Mouse (Mus musculus) pancreas, adult 10 weeks (tissue): ENCODE results near the gene Mettl23. TPM values are rescaled to one million over a fixed set of nuclear protein-coding genes. Genes with fewer than 3 reads are reported as not detected.

Source experiments
- polyA plus RNA-seq: library from polyadenylated mRNA; stranded (reverse); fragments of 350-450 nt; fragmentation: Illumina TruSeq; extraction: RNeasy Lipid Tissue Mini Kit (QIAGEN cat#74804); gene quantifications from one replicate; pipeline ENCODE4 v1.2.3, GENCODE M21; 2015; ENCODE audit warnings: low read depth, low replicate concordance; ENCODE audit not compliant: insufficient read depth

Mettl23 gene
- 13.9 TPM for polyA plus RNA-seq

GRCm38 (mm10) chr11:116843261-116844233 lies at the start of gene Mettl23, which contains the start of gene Jmjd6:
Mettl23 (plus strand) TSS chr11:116843278.
Jmjd6 (minus strand) TSS chr11:116843449.

GRCm38 (mm10) chr11:116827534-116828165 lies 15.4 kb upstream of the Mettl23 start, which contains the start of gene Mxra7:
Mxra7 (minus strand) TSS chr11:116828046.

GRCm38 (mm10) chr11:116852291-116852890 lies 9.3 kb downstream of the Mettl23 start, which contains the start of gene Mfsd11:
Mfsd11 (plus strand) TSS chr11:116852440.

GRCm38 (mm10) chr11:116852891-116853511 lies 9.9 kb downstream of the Mettl23 start, which contains the start of gene Srsf2:
Srsf2 (minus strand) TSS chr11:116853094.

Other genes with a start within 250 kb of the Mettl23 start
- 5.8 TPM for gene Rhbdf2, start 216.3 kb upstream of the Mettl23 start, polyA plus RNA-seq
- gene Prcd, start 189.7 kb upstream of the Mettl23 start, polyA plus RNA-seq = not detected
- gene Cygb, start 189.0 kb upstream of the Mettl23 start, polyA plus RNA-seq = 17.1 TPM
- not detected for gene St6galnac1, start 67.8 kb upstream of the Mettl23 start, polyA plus RNA-seq
- gene Mxra7, start 15.2 kb upstream of the Mettl23 start, polyA plus RNA-seq = 11.7 TPM
- gene Jmjd6, start 171 bp downstream of the Mettl23 start, polyA plus RNA-seq = 16.5 TPM
- 12.7 TPM for gene Mfsd11, start 9.2 kb downstream of the Mettl23 start, polyA plus RNA-seq
- gene Srsf2, start 9.8 kb downstream of the Mettl23 start, polyA plus RNA-seq = 191 TPM
- gene Mgat5b, start 75.6 kb downstream of the Mettl23 start, polyA plus RNA-seq = not detected